Mouse (Mus musculus) layer of hippocampus, postnatal 14 days (tissue): ENCODE measurements around the gene Dpp8. TPM values are rescaled to one million over a fixed set of nuclear protein-coding genes. Genes with fewer than 3 reads are reported as not detected.
"Not testable (repeated sequence)": the region's sequence is repeated elsewhere in the genome, so short reads cannot be mapped to it uniquely, and the experiment has no call there.

ENCODE experiments used
- DNase-seq, 2 experiments: peaks; one replicate each; pipeline ENCODE4 v3.0.0; 2021 to 2022; ENCODE audit warnings: low spot score in 2 of 2, mixed read lengths in 1 of 2
- long read RNA-seq, 2 experiments: library from polyadenylated mRNA; stranded (forward); transcript quantifications; one replicate each; pipeline ENCODE4 v2.0.0; 2021
- total RNA-seq, 2 experiments: library from RNA; stranded (reverse); gene quantifications; 2 replicates each; pipeline ENCODE4 v1.2.3; 2021

Dpp8 gene
- 100 to 1,000 TPM; 136 to 151 TPM for total RNA-seq
- long read RNA-seq, experiment 1, full-length matches to known transcripts = 12 of 21 reads
- long read RNA-seq, experiment 1, partial matches to known transcripts = 1 of 21 reads
- long read RNA-seq, experiment 1, other reads (novel, unspliced or antisense) = 8 of 21 reads
- long read RNA-seq, experiment 2, full-length matches to known transcripts = 14 of 25 reads
- long read RNA-seq, experiment 2, partial matches to known transcripts = 3 of 25 reads
- long read RNA-seq, experiment 2, other reads (novel, unspliced or antisense) = 8 of 25 reads

- DNase-seq = peak; percentile 89 to 94
Observed at GRCm38 (mm10) chr9:65032269-65033108, at the start of gene Dpp8. TSS of gene Dpp8 (plus strand) at chr9:65032414.

GRCm38 (mm10) chr9:64985037-64985794, 47.0 kb upstream of the Dpp8 start:
- DNase-seq = no peak

GRCm38 (mm10) chr9:64985807-64986206, 46.4 kb upstream of the Dpp8 start:
- DNase-seq = no peak

GRCm38 (mm10) chr9:64987651-64988050, 44.6 kb upstream of the Dpp8 start:
- no peak for DNase-seq

- no peak for DNase-seq
Observed at GRCm38 (mm10) chr9:64988443-64988842, 43.8 kb upstream of the Dpp8 start.

GRCm38 (mm10) chr9:64990291-64990690, 41.9 kb upstream of the Dpp8 start:
- no peak for DNase-seq

GRCm38 (mm10) chr9:64995464-64995863, 36.8 kb upstream of the Dpp8 start:
- DNase-seq = not testable (repeated sequence)

GRCm38 (mm10) chr9:65001481-65001880, 30.7 kb upstream of the Dpp8 start:
- DNase-seq = no peak

GRCm38 (mm10) chr9:65005737-65006136, 26.5 kb upstream of the Dpp8 start:
- no peak for DNase-seq

- no peak for DNase-seq
Observed at GRCm38 (mm10) chr9:65010632-65011031, 21.6 kb upstream of the Dpp8 start.

- DNase-seq = no peak
Observed at GRCm38 (mm10) chr9:65011304-65011703, 20.9 kb upstream of the Dpp8 start.

GRCm38 (mm10) chr9:65015461-65016222, 16.6 kb upstream of the Dpp8 start:
- peak in 1 of 2 experiments; percentile 24 for DNase-seq

GRCm38 (mm10) chr9:65016241-65016977, 15.8 kb upstream of the Dpp8 start:
- DNase-seq = no peak

GRCm38 (mm10) chr9:65016978-65017827, 15.0 kb upstream of the Dpp8 start:
- no peak for DNase-seq

- no peak for DNase-seq
Observed at GRCm38 (mm10) chr9:65017896-65018295, 14.3 kb upstream of the Dpp8 start.

GRCm38 (mm10) chr9:65018588-65019121, 13.6 kb upstream of the Dpp8 start:
- no peak for DNase-seq

GRCm38 (mm10) chr9:65019146-65019545, 13.1 kb upstream of the Dpp8 start:
- DNase-seq = no peak

GRCm38 (mm10) chr9:65020128-65020527, 12.1 kb upstream of the Dpp8 start:
- no peak for DNase-seq
